In genomic region chr9:32834751-32835625, GRCm38 (mm10) we compare ENCODE assay signal across 12 mouse cellular contexts.
DNase-seq lines count a peak whose midpoint lies in the region; ATAC-seq lines count a peak whose summit lies in the region.
"Had no signal": no experiment of that assay in that cellular context is flagged by ENCODE, and none has a peak within 500 bp of the region (broad histone marks: within the 10 kb centered on the region; RNA-seq: fewer than 3 reads in every experiment).

No protein-coding gene starts in this region.

- no peak overlapping the region for H3K4me2 ChIP-seq in midbrain, embryonic 11.5 days
- H3K4me2 ChIP-seq: limb, embryonic 12.5 days; neural tube, embryonic 13.5 days had no signal

- no peak for ATAC-seq in midbrain, embryonic 11.5 days (ENCODE audit: low FRiP score)
- no peak for ATAC-seq in frontal cortex, adult (ENCODE audit: low TSS enrichment)

- no peak overlapping the region for H3K4me3 ChIP-seq in midbrain, embryonic 10.5 days
- no peak overlapping the region for H3K4me3 ChIP-seq in midbrain, embryonic 11.5 days (ENCODE audit: low read depth, low read length)
- H3K4me3 ChIP-seq: limb, embryonic 12.5 days; neural tube, embryonic 13.5 days had no signal

- H3K9ac ChIP-seq in midbrain, embryonic 11.5 days (ENCODE audit: low read length) = no peak overlapping the region
- H3K9ac ChIP-seq: limb, embryonic 12.5 days; neural tube, embryonic 13.5 days had no signal

- H3K9me3 ChIP-seq in midbrain, embryonic 10.5 days (replicated peaks) = no peaks in the 10 kb centered on the region
- H3K9me3 ChIP-seq in midbrain, embryonic 11.5 days (ENCODE audit: control insufficient read depth, low read length) = no peaks in the 10 kb centered on the region
- H3K9me3 ChIP-seq: limb, embryonic 12.5 days; neural tube, embryonic 13.5 days had no signal

- no peaks in the 10 kb centered on the region for H3K36me3 ChIP-seq in midbrain, embryonic 10.5 days
- H3K36me3 ChIP-seq in midbrain, embryonic 11.5 days (ENCODE audit: control insufficient read depth, insufficient read depth, low read length) = no peaks in the 10 kb centered on the region
- H3K36me3 ChIP-seq: limb, embryonic 12.5 days; neural tube, embryonic 13.5 days had no signal

- peak; percentile 8 for DNase-seq in gastrocnemius, postnatal 10 days
- no peak for DNase-seq in gastrocnemius, postnatal 14 days
- peak; percentile 41 for DNase-seq in midbrain, embryonic 10.5 days (ENCODE audit: low spot score)
- no peak for DNase-seq in midbrain, embryonic 11.5 days (ENCODE audit: low spot score, missing footprints)
- peak; percentile 9 to 23 for DNase-seq in heart, postnatal 10 days
- DNase-seq in testis, postnatal 14 days (ENCODE audit: low spot score) = peak; percentile 51
- no peak for DNase-seq in thymus, postnatal 4 days
- DNase-seq: right cerebral cortex, postnatal 4 days; thymus, adult 18-20 months had no signal

- H3K4me1 ChIP-seq in midbrain, embryonic 10.5 days = peaks cover 27% of the 10 kb centered on the region
- peaks cover 7% of the 10 kb centered on the region for H3K4me1 ChIP-seq in midbrain, embryonic 11.5 days (ENCODE audit: control insufficient read depth, insufficient read depth, low read length)

- WGBS in midbrain, embryonic 10.5 days = 46% methylated on average over 13 of the region's 13 CpGs
- WGBS in midbrain, embryonic 11.5 days = 40% methylated on average over 13 of the region's 13 CpGs

- no peaks in the 10 kb centered on the region for H3K27me3 ChIP-seq in midbrain, embryonic 10.5 days (ENCODE audit: low read depth, poor library complexity, severe bottlenecking)
- no peaks in the 10 kb centered on the region for H3K27me3 ChIP-seq in midbrain, embryonic 11.5 days (ENCODE audit: control insufficient read depth, insufficient read depth, low read length)
- H3K27me3 ChIP-seq: limb, embryonic 12.5 days; neural tube, embryonic 13.5 days had no signal

- peak overlapping the region; percentile 18; the same call in 1 of the 2 replicates for H3K27ac ChIP-seq in midbrain, embryonic 10.5 days (replicated peaks)
- no peak overlapping the region for H3K27ac ChIP-seq in midbrain, embryonic 11.5 days (ENCODE audit: low read depth, low read length)
- H3K27ac ChIP-seq: limb, embryonic 12.5 days; neural tube, embryonic 13.5 days had no signal

- intact Hi-C loops in gastrocnemius, postnatal 14 days (cut with DNase I; ENCODE audit: low total_unique reads) = no loop called here
- intact Hi-C loops in heart, postnatal 10 days (cut with DNase I) = loop anchor here (10.0 kb wide), 2 partner anchors 100 to 240 kb away; no protein-coding TSS in a partner anchor

Comparison
In these comparisons a context has a peak if more than half of its experiments do, and no peak if none do; other contexts are left out.
1. DNase-seq: peak in gastrocnemius, postnatal 10 days (single experiment), midbrain, embryonic 10.5 days (single experiment), heart, postnatal 10 days (2 of 2) and testis, postnatal 14 days (single experiment); none in gastrocnemius, postnatal 14 days (single experiment), midbrain, embryonic 11.5 days (single experiment) and thymus, postnatal 4 days (single experiment).